Mouse (Mus musculus) ovary, postnatal 10 days (tissue): ENCODE data around the gene Gipc3.
A peak's percentile ranks its signal among the peaks of the same experiment; 100 is the strongest.

Experiments used
- DNase-seq: peaks from one replicate; pipeline ENCODE4 v3.0.0; 2022; ENCODE audit warnings: low spot score

Gipc3 gene

GRCm38 (mm10) chr10:81320550-81321347, 22.3 kb downstream of the Gipc3 start, which contains the start of gene Cactin:
Gene Cactin (plus strand): TSS chr10:81321103.
- peak; percentile 90 for DNase-seq

- DNase-seq, result no peak
These were observed 23.1 kb downstream of the Gipc3 start for GRCm38 (mm10) chr10:81319741-81320549.

GRCm38 (mm10) chr10:81319330-81319699, 23.8 kb downstream of the Gipc3 start:
- DNase-seq, result no peak

- DNase-seq, result no peak
These were observed 24.3 kb downstream of the Gipc3 start for GRCm38 (mm10) chr10:81318589-81319329.

- DNase-seq, result no peak
These were observed 25.8 kb downstream of the Gipc3 start for GRCm38 (mm10) chr10:81317273-81317672.

- no peak for DNase-seq
These were observed 26.6 kb downstream of the Gipc3 start for GRCm38 (mm10) chr10:81316338-81317060.

- DNase-seq, result no peak
These were observed 27.5 kb downstream of the Gipc3 start for GRCm38 (mm10) chr10:81315587-81315986.

GRCm38 (mm10) chr10:81314201-81314600, 28.9 kb downstream of the Gipc3 start:
- DNase-seq, result no peak

GRCm38 (mm10) chr10:81313581-81313980, 29.5 kb downstream of the Gipc3 start:
- DNase-seq, result no peak

- no peak for DNase-seq
These were observed 33.5 kb downstream of the Gipc3 start for GRCm38 (mm10) chr10:81309571-81309970.

GRCm38 (mm10) chr10:81306837-81307682, 36.0 kb downstream of the Gipc3 start:
- no peak for DNase-seq

- no peak for DNase-seq
These were observed 36.8 kb downstream of the Gipc3 start for GRCm38 (mm10) chr10:81306173-81306668.

GRCm38 (mm10) chr10:81305663-81306062, 37.4 kb downstream of the Gipc3 start:
- DNase-seq, result no peak

- DNase-seq, result no peak
These were observed 38.3 kb downstream of the Gipc3 start for GRCm38 (mm10) chr10:81304597-81305238.

GRCm38 (mm10) chr10:81303761-81304160, 39.3 kb downstream of the Gipc3 start:
- DNase-seq, result no peak

- no peak for DNase-seq
These were observed 39.8 kb downstream of the Gipc3 start for GRCm38 (mm10) chr10:81303258-81303657.

- DNase-seq, result no peak
These were observed 40.3 kb downstream of the Gipc3 start for GRCm38 (mm10) chr10:81302781-81303218.

- DNase-seq, result no peak
These were observed 40.8 kb downstream of the Gipc3 start for GRCm38 (mm10) chr10:81302288-81302687.

GRCm38 (mm10) chr10:81301321-81301720, 41.7 kb downstream of the Gipc3 start:
- DNase-seq, result no peak

GRCm38 (mm10) chr10:81300352-81300907, 42.6 kb downstream of the Gipc3 start:
- no peak for DNase-seq
